Mouse (Mus musculus): Measurements from ENCODE around the gene Tagln2. TPM values are rescaled to one million over a fixed set of nuclear protein-coding genes. Genes with fewer than 3 reads are reported as not detected.

Gene Tagln2
- polyA plus RNA-seq, 1 experiment from 2014 or later: 56.7 TPM

- Histone ChIP-seq H3K27me3 (ENCODE audit: control insufficient read depth, insufficient read depth, low read length) (peaks cover 3% of the 10 kb centered on the region), H3K9ac (replicated peaks; ENCODE audit: low read length) (no peak overlapping the region), H3K36me3 (replicated peaks; ENCODE audit: control insufficient read depth, insufficient read depth, low read depth, low read length) (no peaks in the 10 kb centered on the region), H3K4me2 (ENCODE audit: low read depth, low read length) (no peak overlapping the region), H3K4me1 (ENCODE audit: control insufficient read depth, insufficient read depth, low read length) (no peaks in the 10 kb centered on the region), H3K27ac (replicated peaks; ENCODE audit: low read depth, low read length) (no peak overlapping the region), H3K9me3 (replicated peaks; ENCODE audit: control insufficient read depth, low read length) (no peaks in the 10 kb centered on the region), H3K4me3 (ENCODE audit: low read depth, low read length) (no peak overlapping the region)
- ATAC-seq (replicated peaks; ENCODE audit: insufficient number of reproducible peaks, low FRiP score, low TSS enrichment, low read depth) (no peak), DNase-seq (ENCODE audit: low spot score) (no peak)
- 76% methylated on average over 4 of the region's 4 CpGs for WGBS
Measured at GRCm38 (mm10) chr1:172546062-172546461, 46.2 kb downstream of the Tagln2 start.

DNA sequence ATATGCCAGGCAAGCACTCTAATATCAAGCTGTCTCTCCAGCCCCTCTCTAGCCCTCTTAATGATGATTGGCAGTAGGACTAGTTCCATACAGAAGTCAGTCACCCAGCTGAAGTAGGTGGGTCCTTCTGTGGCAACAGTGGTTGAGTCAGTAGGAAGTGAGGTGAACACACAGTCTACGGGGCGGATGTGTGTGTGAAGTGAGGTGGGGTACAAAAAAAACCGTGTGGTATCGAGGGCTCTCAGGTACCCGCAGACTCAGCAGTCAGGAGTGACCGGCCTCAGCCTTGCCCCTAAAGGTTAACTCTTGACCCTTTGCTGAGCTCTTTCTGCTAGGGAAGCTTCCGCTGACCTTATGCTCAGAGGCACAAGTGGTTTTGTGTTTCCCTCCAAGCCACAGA lies 48.7 kb downstream of the Tagln2 start:
- DNase-seq (ENCODE audit: low spot score): no peak
- H3K9ac ChIP-seq (replicated peaks; ENCODE audit: low read length): no peak overlapping the region
- no peak overlapping the region for H3K4me2 ChIP-seq (ENCODE audit: low read depth, low read length)
- no peak overlapping the region for H3K4me3 ChIP-seq (ENCODE audit: low read depth, low read length)
- WGBS: 19% methylated on average over 7 of the region's 7 CpGs
- no peaks in the 10 kb centered on the region for H3K36me3 ChIP-seq (replicated peaks; ENCODE audit: control insufficient read depth, insufficient read depth, low read depth, low read length)
- no peak overlapping the region for H3K27ac ChIP-seq (replicated peaks; ENCODE audit: low read depth, low read length)
- ATAC-seq (replicated peaks; ENCODE audit: insufficient number of reproducible peaks, low FRiP score, low TSS enrichment, low read depth): no peak
- peaks cover 3% of the 10 kb centered on the region for H3K27me3 ChIP-seq (ENCODE audit: control insufficient read depth, insufficient read depth, low read length)
- H3K4me1 ChIP-seq (ENCODE audit: control insufficient read depth, insufficient read depth, low read length): no peaks in the 10 kb centered on the region
- no peaks in the 10 kb centered on the region for H3K9me3 ChIP-seq (replicated peaks; ENCODE audit: control insufficient read depth, low read length)

DNA sequence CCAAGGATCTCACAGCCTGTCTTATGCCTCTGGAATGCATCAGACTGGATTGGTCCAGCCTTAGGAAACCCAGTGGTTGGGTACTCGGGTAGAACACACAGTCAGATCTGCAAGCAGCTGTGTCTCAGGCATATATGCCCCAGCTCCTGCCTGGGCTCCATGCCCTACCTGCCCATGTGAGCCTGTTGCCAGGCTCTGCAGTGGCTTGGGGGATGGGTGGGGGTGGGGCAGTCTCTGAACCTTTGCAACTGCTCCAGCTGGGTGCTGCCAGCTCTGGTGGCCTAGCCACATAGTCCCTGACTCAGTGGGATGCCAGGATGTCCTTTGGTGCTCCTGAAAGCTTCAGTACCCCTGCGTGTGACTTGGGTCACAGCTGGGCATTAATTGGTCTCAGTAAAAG lies 49.5 kb downstream of the Tagln2 start:
- WGBS: 11% methylated on average over 2 of the region's 2 CpGs
- Histone ChIP-seq H3K4me2 (ENCODE audit: low read depth, low read length) (no peak overlapping the region), H3K36me3 (replicated peaks; ENCODE audit: control insufficient read depth, insufficient read depth, low read depth, low read length) (no peaks in the 10 kb centered on the region), H3K4me1 (ENCODE audit: control insufficient read depth, insufficient read depth, low read length) (no peaks in the 10 kb centered on the region), H3K27me3 (ENCODE audit: control insufficient read depth, insufficient read depth, low read length) (peaks cover 3% of the 10 kb centered on the region), H3K9me3 (replicated peaks; ENCODE audit: control insufficient read depth, low read length) (no peaks in the 10 kb centered on the region), H3K4me3 (ENCODE audit: low read depth, low read length) (no peak overlapping the region), H3K27ac (replicated peaks; ENCODE audit: low read depth, low read length) (no peak overlapping the region), H3K9ac (replicated peaks; ENCODE audit: low read length) (no peak overlapping the region)
- DNase-seq (ENCODE audit: low spot score): no peak
- ATAC-seq (replicated peaks; ENCODE audit: insufficient number of reproducible peaks, low FRiP score, low TSS enrichment, low read depth): no peak

GRCm38 (mm10) chr1:172549717-172550116 lies 49.9 kb downstream of the Tagln2 start:
- peaks cover 3% of the 10 kb centered on the region for H3K27me3 ChIP-seq (ENCODE audit: control insufficient read depth, insufficient read depth, low read length)
- no peaks in the 10 kb centered on the region for H3K36me3 ChIP-seq (replicated peaks; ENCODE audit: control insufficient read depth, insufficient read depth, low read depth, low read length)
- peak overlapping the region; percentile 26; the same call in 1 of the 2 replicates for H3K4me3 ChIP-seq (ENCODE audit: low read depth, low read length)
- 8% methylated on average over 8 of the region's 8 CpGs for WGBS
- peak overlapping the region; percentile 49 for H3K4me2 ChIP-seq (ENCODE audit: low read depth, low read length)
- H3K9ac ChIP-seq (replicated peaks; ENCODE audit: low read length): no peak overlapping the region; the same call in 1 of the 2 replicates
- ATAC-seq (replicated peaks; ENCODE audit: insufficient number of reproducible peaks, low FRiP score, low TSS enrichment, low read depth) (no peak), DNase-seq (ENCODE audit: low spot score) (no peak)
- H3K27ac ChIP-seq (replicated peaks; ENCODE audit: low read depth, low read length): no peak overlapping the region
- H3K4me1 ChIP-seq (ENCODE audit: control insufficient read depth, insufficient read depth, low read length): no peaks in the 10 kb centered on the region
- no peaks in the 10 kb centered on the region for H3K9me3 ChIP-seq (replicated peaks; ENCODE audit: control insufficient read depth, low read length)

- DNase-seq (ENCODE audit: low spot score) (peak; percentile 77), ATAC-seq (replicated peaks; ENCODE audit: insufficient number of reproducible peaks, low FRiP score, low TSS enrichment, low read depth) (peak; percentile 77)
- H3K27ac ChIP-seq (replicated peaks; ENCODE audit: low read depth, low read length): no peak overlapping the region
- peaks cover 3% of the 10 kb centered on the region for H3K27me3 ChIP-seq (ENCODE audit: control insufficient read depth, insufficient read depth, low read length)
- 2% methylated on average over 8 of the region's 8 CpGs for WGBS
- peak overlapping the region; percentile 23; the same call in 1 of the 2 replicates for H3K9ac ChIP-seq (replicated peaks; ENCODE audit: low read length)
- H3K4me3 ChIP-seq (ENCODE audit: low read depth, low read length): peak overlapping the region; percentile 26
- H3K36me3 ChIP-seq (replicated peaks; ENCODE audit: control insufficient read depth, insufficient read depth, low read depth, low read length): no peaks in the 10 kb centered on the region
- H3K4me2 ChIP-seq (ENCODE audit: low read depth, low read length): peak overlapping the region; percentile 49
- no peaks in the 10 kb centered on the region for H3K4me1 ChIP-seq (ENCODE audit: control insufficient read depth, insufficient read depth, low read length)
- H3K9me3 ChIP-seq (replicated peaks; ENCODE audit: control insufficient read depth, low read length): no peaks in the 10 kb centered on the region
Measured at GRCm38 (mm10) chr1:172550551-172550951, 50.7 kb downstream of the Tagln2 start.

DNA sequence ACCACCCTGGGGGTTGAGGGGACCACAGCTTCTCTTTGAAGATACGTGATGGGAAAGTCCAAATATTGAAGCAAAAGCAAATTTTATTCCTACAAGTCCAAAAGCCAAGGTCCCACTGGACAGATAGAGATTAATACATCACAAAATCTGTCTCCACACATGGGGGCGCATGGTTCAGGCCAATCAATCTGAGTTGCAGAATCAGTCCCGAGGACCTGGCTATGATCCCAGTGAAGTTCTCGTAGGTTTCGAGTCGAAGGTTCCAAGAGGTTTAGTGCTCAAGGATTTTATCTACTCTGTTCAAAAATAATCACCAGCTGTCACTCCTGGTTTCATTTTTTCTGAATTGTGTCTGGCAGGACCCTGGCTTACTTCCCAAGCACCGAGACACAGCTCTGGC lies 51.2 kb downstream of the Tagln2 start:
- Histone ChIP-seq H3K4me2 (ENCODE audit: low read depth, low read length) (no peak overlapping the region), H3K4me3 (ENCODE audit: low read depth, low read length) (no peak overlapping the region; the same call in 1 of the 2 replicates), H3K27me3 (ENCODE audit: control insufficient read depth, insufficient read depth, low read length) (peaks cover 3% of the 10 kb centered on the region), H3K9ac (replicated peaks; ENCODE audit: low read length) (peak overlapping the region; percentile 13; the same call in 1 of the 2 replicates), H3K4me1 (ENCODE audit: control insufficient read depth, insufficient read depth, low read length) (no peaks in the 10 kb centered on the region), H3K27ac (replicated peaks; ENCODE audit: low read depth, low read length) (no peak overlapping the region), H3K9me3 (replicated peaks; ENCODE audit: control insufficient read depth, low read length) (no peaks in the 10 kb centered on the region), H3K36me3 (replicated peaks; ENCODE audit: control insufficient read depth, insufficient read depth, low read depth, low read length) (no peaks in the 10 kb centered on the region)
- WGBS: 70% methylated on average over 7 of the region's 7 CpGs
- DNase-seq (ENCODE audit: low spot score): no peak
- no peak for ATAC-seq (replicated peaks; ENCODE audit: insufficient number of reproducible peaks, low FRiP score, low TSS enrichment, low read depth)

DNA sequence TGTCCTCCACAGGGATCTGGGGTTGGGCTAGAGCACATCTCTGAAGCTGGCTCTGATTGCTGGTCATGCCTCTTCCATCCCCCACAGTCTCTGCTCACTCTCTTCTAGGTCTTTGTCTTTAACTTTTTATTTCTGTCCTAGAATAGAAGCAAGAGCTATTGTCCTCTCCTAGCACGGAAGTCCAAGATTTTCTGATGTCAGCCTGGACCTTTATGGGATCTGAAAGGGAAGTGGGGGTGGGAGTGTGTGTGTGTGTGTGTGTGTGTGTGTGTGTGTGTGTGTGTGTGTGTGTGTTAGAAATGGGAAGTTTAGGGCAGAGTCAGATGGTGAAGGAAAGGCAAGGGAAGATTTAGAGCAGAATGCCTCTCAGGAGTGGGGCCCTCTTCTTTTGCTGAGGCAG lies 52.8 kb downstream of the Tagln2 start:
- WGBS: 53% methylated on average over 1 of the region's 1 CpGs
- DNase-seq (ENCODE audit: low spot score): no peak
- H3K27me3 ChIP-seq (ENCODE audit: control insufficient read depth, insufficient read depth, low read length): peaks cover 3% of the 10 kb centered on the region
- ATAC-seq (replicated peaks; ENCODE audit: insufficient number of reproducible peaks, low FRiP score, low TSS enrichment, low read depth): no peak
- no peaks in the 10 kb centered on the region for H3K9me3 ChIP-seq (replicated peaks; ENCODE audit: control insufficient read depth, low read length)
- H3K4me2 ChIP-seq (ENCODE audit: low read depth, low read length): no peak overlapping the region
- no peak overlapping the region for H3K27ac ChIP-seq (replicated peaks; ENCODE audit: low read depth, low read length)
- no peak overlapping the region for H3K4me3 ChIP-seq (ENCODE audit: low read depth, low read length)
- no peaks in the 10 kb centered on the region for H3K4me1 ChIP-seq (ENCODE audit: control insufficient read depth, insufficient read depth, low read length)
- H3K36me3 ChIP-seq (replicated peaks; ENCODE audit: control insufficient read depth, insufficient read depth, low read depth, low read length): no peaks in the 10 kb centered on the region
- no peak overlapping the region for H3K9ac ChIP-seq (replicated peaks; ENCODE audit: low read length)

DNA sequence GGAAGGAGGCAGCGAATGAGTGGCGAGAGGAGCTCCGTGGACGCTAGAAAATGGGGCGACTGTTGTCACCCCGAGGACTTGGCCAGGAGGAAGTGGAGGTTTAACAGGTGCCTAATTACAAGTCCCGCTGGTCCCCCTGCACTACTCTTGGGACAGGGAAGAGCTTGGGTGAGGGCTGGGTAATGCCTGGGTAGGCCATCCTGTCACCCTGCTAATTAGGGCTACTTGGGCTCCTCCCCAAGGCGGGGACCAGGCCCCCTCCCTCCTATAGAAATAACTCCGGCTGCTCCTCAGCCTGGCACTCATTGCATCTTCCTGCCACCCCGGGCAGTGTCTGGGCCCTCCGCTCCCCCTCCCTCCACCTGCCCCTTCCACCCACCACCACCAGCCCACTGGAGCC lies 55.8 kb downstream of the Tagln2 start, which contains the start of gene Vsig8:
Gene Vsig8 (plus strand): TSS at position 301 of the 400 bp plus-strand sequence.
- H3K27me3 ChIP-seq (ENCODE audit: control insufficient read depth, insufficient read depth, low read length): peaks cover 4% of the 10 kb centered on the region
- no peak for DNase-seq (ENCODE audit: low spot score)
- H3K4me1 ChIP-seq (ENCODE audit: control insufficient read depth, insufficient read depth, low read length): no peaks in the 10 kb centered on the region
- H3K36me3 ChIP-seq (replicated peaks; ENCODE audit: control insufficient read depth, insufficient read depth, low read depth, low read length): no peaks in the 10 kb centered on the region
- no peak within 1 kb of the TSS for H3K4me3 ChIP-seq (ENCODE audit: low read depth, low read length)
- WGBS: 71% methylated on average over 11 of the region's 11 CpGs
- H3K9ac ChIP-seq (replicated peaks; ENCODE audit: low read length): no peak within 1 kb of the TSS
- no peak within 1 kb of the TSS for H3K27ac ChIP-seq (replicated peaks; ENCODE audit: low read depth, low read length)
- H3K9me3 ChIP-seq (replicated peaks; ENCODE audit: control insufficient read depth, low read length): no peaks in the 10 kb centered on the region
- no peak for ATAC-seq (replicated peaks; ENCODE audit: insufficient number of reproducible peaks, low FRiP score, low TSS enrichment, low read depth)
- H3K4me2 ChIP-seq (ENCODE audit: low read depth, low read length): no peak within 1 kb of the TSS

Data from embryonic facial prominence, embryonic 11.5 days (tissue).